Mouse (Mus musculus): ENCODE measurements around the gene Gmfg. TPM values are rescaled to one million over a fixed set of nuclear protein-coding genes. Genes with fewer than 3 reads are reported as not detected.

The Gmfg gene
- polyA plus RNA-seq, 1 experiment from 2014 or later = 4.5 TPM

- H3K4me3 ChIP-seq (replicated peaks) = no peak overlapping the region
- H3K9ac ChIP-seq = no peak overlapping the region
- no peaks in the 10 kb centered on the region for H3K9me3 ChIP-seq
- 0 out of 2 replicates have a peak, but pooled peaks cover 14% of the 10 kb centered on the region for H3K27me3 ChIP-seq
- peaks cover 9% of the 10 kb centered on the region for H3K4me1 ChIP-seq
- WGBS = 87% methylated on average over 14 of the region's 14 CpGs
- H3K36me3 ChIP-seq (replicated peaks) = no peaks in the 10 kb centered on the region
- H3K27ac ChIP-seq = no peak overlapping the region
- H3K4me2 ChIP-seq = no peak overlapping the region
- no peak for ATAC-seq (ENCODE audit: low FRiP score)
These were observed 4.7 kb downstream of the Gmfg start for GRCm38 (mm10) chr7:28441776-28442485.

GRCm38 (mm10) chr7:28442688-28443087, 5.4 kb downstream of the Gmfg start:
- Histone ChIP-seq H3K4me1 (peaks cover 12% of the 10 kb centered on the region), H3K4me3 (replicated peaks) (no peak overlapping the region), H3K27ac (no peak overlapping the region), H3K4me2 (no peak overlapping the region), H3K27me3 (0 out of 2 replicates have a peak, but pooled peaks cover 14% of the 10 kb centered on the region), H3K9me3 (no peaks in the 10 kb centered on the region), H3K36me3 (replicated peaks) (no peaks in the 10 kb centered on the region), H3K9ac (no peak overlapping the region)
- 55% methylated on average over 4 of the region's 4 CpGs for WGBS
- no peak for ATAC-seq (ENCODE audit: low FRiP score)

GRCm38 (mm10) chr7:28444344-28444974, 7.2 kb downstream of the Gmfg start:
- H3K9ac ChIP-seq = no peak overlapping the region
- no peaks in the 10 kb centered on the region for H3K9me3 ChIP-seq
- 0 out of 2 replicates have a peak, but pooled peaks cover 14% of the 10 kb centered on the region for H3K27me3 ChIP-seq
- no peak overlapping the region for H3K27ac ChIP-seq
- no peak for ATAC-seq (ENCODE audit: low FRiP score)
- H3K36me3 ChIP-seq (replicated peaks) = no peaks in the 10 kb centered on the region
- WGBS = 87% methylated on average over 13 of the region's 13 CpGs
- H3K4me3 ChIP-seq (replicated peaks) = no peak overlapping the region
- H3K4me1 ChIP-seq = peaks cover 14% of the 10 kb centered on the region
- H3K4me2 ChIP-seq = no peak overlapping the region

- peak; percentile 25; the same call in 1 of the 2 replicates for ATAC-seq (ENCODE audit: low FRiP score)
- Histone ChIP-seq H3K4me3 (replicated peaks) (no peak overlapping the region), H3K9me3 (no peaks in the 10 kb centered on the region), H3K4me2 (no peak overlapping the region), H3K27ac (no peak overlapping the region), H3K27me3 (0 out of 2 replicates have a peak, but pooled peaks cover 14% of the 10 kb centered on the region), H3K9ac (no peak overlapping the region), H3K4me1 (peaks cover 14% of the 10 kb centered on the region), H3K36me3 (replicated peaks) (no peaks in the 10 kb centered on the region)
- WGBS = 5% methylated on average over 12 of the region's 12 CpGs
These were observed 9.2 kb downstream of the Gmfg start for GRCm38 (mm10) chr7:28446446-28446845.

- H3K9ac ChIP-seq = no peak overlapping the region
These were observed 10.0 kb downstream of the Gmfg start for GRCm38 (mm10) chr7:28447101-28447830.

GRCm38 (mm10) chr7:28447865-28448820, 10.9 kb downstream of the Gmfg start:
- Histone ChIP-seq H3K27me3 (0 out of 2 replicates have a peak, but pooled peaks cover 14% of the 10 kb centered on the region), H3K4me1 (peaks cover 20% of the 10 kb centered on the region), H3K4me3 (replicated peaks) (no peak overlapping the region), H3K9ac (no peak overlapping the region), H3K4me2 (no peak overlapping the region), H3K27ac (no peak overlapping the region), H3K9me3 (no peaks in the 10 kb centered on the region), H3K36me3 (replicated peaks) (no peaks in the 10 kb centered on the region)
- 71% methylated on average over 13 of the region's 13 CpGs for WGBS
- ATAC-seq (ENCODE audit: low FRiP score) = no peak

More at GRCm38 (mm10) chr7:28447101-28447830, 10.0 kb downstream of the Gmfg start:
- peaks cover 14% of the 10 kb centered on the region for H3K4me1 ChIP-seq
- ATAC-seq (ENCODE audit: low FRiP score) = no peak
- 17% methylated on average over 12 of the region's 12 CpGs for WGBS
- no peak overlapping the region for H3K4me3 ChIP-seq (replicated peaks)
- no peak overlapping the region for H3K4me2 ChIP-seq
- no peaks in the 10 kb centered on the region for H3K9me3 ChIP-seq
- H3K27me3 ChIP-seq = 0 out of 2 replicates have a peak, but pooled peaks cover 14% of the 10 kb centered on the region
- H3K36me3 ChIP-seq (replicated peaks) = no peaks in the 10 kb centered on the region
- 0 out of 2 replicates have a peak overlapping the region, but pooled peaks have one; percentile 19 for H3K27ac ChIP-seq

- peaks cover 21% of the 10 kb centered on the region for H3K4me1 ChIP-seq
- no peaks in the 10 kb centered on the region for H3K27me3 ChIP-seq
- ATAC-seq (ENCODE audit: low FRiP score) = peak; percentile 80
- H3K36me3 ChIP-seq (replicated peaks) = peaks cover 24% of the 10 kb centered on the region
- under 1% methylated on average over 45 of the region's 97 CpGs for WGBS
- H3K27ac ChIP-seq = peak within 1 kb of the TSS; percentile 76
- H3K4me2 ChIP-seq = peak within 1 kb of the TSS; percentile 91
- peak within 1 kb of the TSS; percentile 94 for H3K9ac ChIP-seq
- H3K4me3 ChIP-seq (replicated peaks) = peak within 1 kb of the TSS; percentile 91
- no peaks in the 10 kb centered on the region for H3K9me3 ChIP-seq
These were observed 14.5 kb downstream of the Gmfg start, which contains the start of gene Lrfn1 for GRCm38 (mm10) chr7:28451531-28452360. Lrfn1 (plus strand) TSS chr7:28451980.

- peaks cover 30% of the 10 kb centered on the region for H3K36me3 ChIP-seq (replicated peaks)
- no peaks in the 10 kb centered on the region for H3K9me3 ChIP-seq
- H3K4me2 ChIP-seq = peak overlapping the region; percentile 91
- peaks cover 13% of the 10 kb centered on the region for H3K4me1 ChIP-seq
- ATAC-seq (ENCODE audit: low FRiP score) = peak; percentile 31; the same call in 1 of the 2 replicates
- 0% methylated on average over 24 of the region's 24 CpGs for WGBS
- no peaks in the 10 kb centered on the region for H3K27me3 ChIP-seq
- peak overlapping the region; percentile 94 for H3K9ac ChIP-seq
- peak overlapping the region; percentile 91 for H3K4me3 ChIP-seq (replicated peaks)
- peak overlapping the region; percentile 76 for H3K27ac ChIP-seq
These were observed 15.2 kb downstream of the Gmfg start for GRCm38 (mm10) chr7:28452361-28453005.

- H3K4me3 ChIP-seq (replicated peaks) = no peak overlapping the region
- H3K4me1 ChIP-seq = peaks cover 10% of the 10 kb centered on the region
- no peak for ATAC-seq (ENCODE audit: low FRiP score)
- WGBS = 100% methylated on average over 4 of the region's 5 CpGs
- peaks cover 67% of the 10 kb centered on the region for H3K36me3 ChIP-seq (replicated peaks)
- peaks cover 4% of the 10 kb centered on the region; the same call in 1 of the 2 replicates for H3K27me3 ChIP-seq
- H3K9ac ChIP-seq = no peak overlapping the region
- no peak overlapping the region for H3K4me2 ChIP-seq
- no peaks in the 10 kb centered on the region for H3K9me3 ChIP-seq
- no peak overlapping the region for H3K27ac ChIP-seq
These were observed 23.1 kb downstream of the Gmfg start for GRCm38 (mm10) chr7:28460361-28460760.

- peaks cover 24% of the 10 kb centered on the region for H3K27me3 ChIP-seq
- H3K4me1 ChIP-seq = peaks cover 25% of the 10 kb centered on the region
- no peak overlapping the region for H3K4me2 ChIP-seq
- no peak for ATAC-seq (ENCODE audit: low FRiP score)
- H3K27ac ChIP-seq = no peak overlapping the region
- WGBS = 90% methylated on average over 2 of the region's 2 CpGs
- H3K9me3 ChIP-seq = no peaks in the 10 kb centered on the region
- H3K9ac ChIP-seq = no peak overlapping the region
- no peak overlapping the region for H3K4me3 ChIP-seq (replicated peaks)
- peaks cover 52% of the 10 kb centered on the region for H3K36me3 ChIP-seq (replicated peaks)
These were observed 25.5 kb downstream of the Gmfg start for GRCm38 (mm10) chr7:28462769-28463168.

Data from forebrain, embryonic 12.5 days (tissue).